Mouse (Mus musculus): ENCODE measurements around the gene Slc1a7.

Gene Slc1a7

DNA sequence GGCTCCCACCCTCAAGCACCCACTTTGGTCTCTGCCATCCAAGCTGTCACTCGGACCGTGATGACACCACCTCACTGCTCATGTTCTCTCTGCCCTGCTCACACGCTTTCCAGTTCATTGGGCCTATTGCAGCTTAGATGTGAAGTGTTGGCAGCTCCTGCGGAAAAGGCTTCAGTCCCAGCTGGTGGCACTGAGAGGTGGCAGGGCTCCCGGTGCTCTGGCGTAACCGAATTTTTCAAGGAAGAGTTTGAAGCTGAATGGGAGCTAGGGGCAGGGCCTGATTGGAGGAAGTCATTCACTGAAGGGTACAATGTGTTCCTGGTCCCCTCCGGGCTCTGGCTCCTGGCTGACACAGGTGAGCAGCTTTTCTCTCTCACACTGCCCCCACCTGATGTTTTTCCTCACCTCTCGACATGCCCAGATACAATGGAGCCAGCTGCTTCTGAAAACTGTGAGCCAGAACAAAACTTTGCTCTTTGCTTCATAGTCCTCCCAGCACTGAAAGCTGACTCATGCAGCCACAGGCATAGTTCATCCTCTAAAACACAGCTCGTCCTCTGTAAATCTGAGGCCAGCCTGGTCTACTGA lies 83.6 kb downstream of the Slc1a7 start:
- peak; percentile 38 for DNase-seq (ENCODE audit: low read depth, low spot score)

DNA sequence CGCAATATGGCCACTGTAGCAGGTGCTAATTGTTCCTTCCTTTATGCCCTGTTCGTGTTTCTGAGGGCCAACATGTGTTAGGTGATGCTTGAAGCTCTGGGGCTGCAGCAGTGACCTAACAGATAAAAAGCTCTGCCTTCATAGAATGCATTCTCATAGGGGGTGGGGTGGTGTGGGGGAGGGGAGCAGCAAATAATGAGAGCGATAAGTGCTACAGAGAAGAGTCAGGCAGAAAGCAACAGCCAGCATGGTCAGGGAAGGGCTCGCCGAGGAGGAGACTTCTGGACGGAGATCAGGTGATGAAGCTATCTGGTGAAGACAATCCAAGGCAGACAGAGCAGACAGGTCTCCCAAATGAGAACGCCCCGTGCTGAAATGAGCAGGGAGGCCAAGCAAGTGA lies 84.5 kb downstream of the Slc1a7 start:
- DNase-seq (ENCODE audit: low read depth, low spot score): no peak

DNA sequence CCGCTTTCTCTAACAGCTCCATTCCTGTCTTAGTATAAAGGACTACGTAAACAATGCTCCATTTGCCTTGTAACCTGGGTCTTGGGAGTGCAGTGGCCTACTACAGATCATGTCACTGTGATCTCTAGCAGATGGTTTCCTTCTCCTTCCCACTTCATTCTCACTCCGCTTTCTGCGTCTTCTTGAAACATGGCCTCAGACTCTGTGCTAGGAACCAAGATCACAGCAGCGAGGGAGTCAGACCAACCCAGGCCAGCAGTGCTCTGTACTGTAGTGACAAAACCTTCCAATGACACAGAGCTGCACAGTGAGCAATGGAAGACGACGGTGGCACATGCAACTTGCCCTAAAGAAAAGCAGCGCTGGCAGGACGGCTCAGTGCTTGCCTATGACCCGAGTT lies 87.7 kb downstream of the Slc1a7 start:
- no peak for DNase-seq (ENCODE audit: low read depth, low spot score)

DNA sequence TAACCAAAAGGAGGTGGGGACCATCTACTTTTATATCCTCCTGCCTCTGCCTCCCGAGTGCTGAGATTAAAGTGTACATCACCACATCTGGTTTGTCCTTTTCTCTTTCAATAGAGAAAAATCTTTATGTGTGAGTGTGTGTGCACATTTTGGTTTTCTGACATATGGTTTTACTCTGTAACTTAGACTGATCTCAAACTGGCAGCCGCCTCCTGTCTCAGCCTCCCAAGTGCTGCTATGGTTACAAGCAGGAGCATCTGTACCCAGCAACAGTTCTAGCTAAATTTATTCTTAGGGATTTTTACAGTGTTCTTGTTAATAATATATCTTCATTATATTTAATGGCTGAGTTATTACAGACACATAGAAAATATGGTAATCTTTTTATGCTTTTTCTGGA lies 89.1 kb downstream of the Slc1a7 start:
- DNase-seq (ENCODE audit: low read depth, low spot score): peak; percentile 57

DNA sequence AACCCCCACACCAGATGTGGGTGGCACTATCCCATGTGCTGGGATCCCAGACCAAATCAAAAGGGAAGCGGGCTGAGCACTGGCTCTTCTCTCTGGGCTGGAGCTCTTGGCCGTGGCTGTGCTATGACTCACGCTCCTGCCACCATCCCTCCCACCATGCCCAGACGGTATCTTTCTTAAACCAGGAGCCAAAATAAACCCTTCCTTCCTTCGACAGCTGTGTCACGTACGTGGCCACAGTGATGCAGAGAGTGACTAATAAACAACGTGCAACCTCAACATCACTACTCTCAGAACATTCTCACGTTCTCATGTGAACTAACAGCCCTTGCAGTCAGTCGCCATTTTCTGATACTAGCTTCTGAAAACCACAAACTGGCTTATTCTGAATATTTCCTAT lies 90.0 kb downstream of the Slc1a7 start:
- peak; percentile 74 for DNase-seq (ENCODE audit: low read depth, low spot score)

DNA sequence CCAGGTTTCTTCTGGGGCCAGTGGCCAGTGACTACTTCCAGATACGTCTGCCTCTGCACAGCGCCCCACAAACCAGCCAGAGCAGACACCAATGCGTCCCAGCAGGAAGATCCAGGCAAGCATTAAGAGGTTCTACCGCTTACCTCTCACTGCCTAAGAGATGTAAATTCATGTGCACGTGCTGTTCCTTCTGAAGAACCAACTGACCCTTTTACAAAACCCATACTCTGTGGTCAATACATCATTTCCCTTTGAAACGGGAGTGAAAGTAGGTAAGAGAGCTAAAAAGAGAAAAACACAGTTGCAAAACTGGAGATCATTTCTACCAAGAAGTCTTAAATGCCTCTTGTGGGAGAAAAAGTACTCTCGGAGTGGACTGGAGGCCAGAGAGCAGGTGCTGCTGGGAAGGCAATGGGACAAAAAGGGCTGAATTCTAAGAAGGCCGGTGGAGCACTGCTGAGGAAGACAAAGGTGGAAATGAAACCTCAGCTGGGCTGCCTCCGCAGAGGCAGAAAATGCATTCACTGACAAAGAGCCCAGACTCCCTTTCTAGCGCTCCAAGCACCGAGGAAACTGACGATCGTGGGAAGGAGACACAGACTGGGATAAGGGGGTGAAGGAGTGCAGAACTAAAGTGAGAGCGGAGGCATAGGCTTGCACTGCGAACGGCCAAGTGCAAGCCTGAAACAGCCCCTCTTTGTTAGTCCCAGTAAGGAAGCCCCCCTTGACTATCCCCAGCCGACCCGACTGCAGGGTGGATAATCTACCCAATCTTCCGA lies 91.7 kb downstream of the Slc1a7 start:
- peak; percentile 58 for DNase-seq (ENCODE audit: low read depth, low spot score)

DNA sequence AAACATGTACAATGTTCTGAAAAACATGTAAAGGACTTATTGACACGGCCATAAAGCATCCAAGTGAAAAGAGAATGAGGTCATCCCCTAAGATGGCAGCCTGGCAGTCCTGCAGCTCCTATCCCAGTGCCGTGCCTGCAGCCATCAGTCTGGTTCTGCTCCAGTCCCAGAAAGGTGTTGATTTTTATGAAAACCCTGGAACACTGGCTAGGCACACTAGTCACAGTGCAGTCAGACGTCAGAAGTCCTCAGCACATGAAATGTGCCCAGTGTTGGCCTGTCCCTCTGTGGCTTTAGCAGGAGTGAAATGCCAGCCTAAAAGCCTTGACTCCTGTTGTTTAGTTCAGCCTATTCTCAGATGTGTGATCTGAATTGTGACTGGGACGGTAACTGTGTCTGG lies 92.6 kb downstream of the Slc1a7 start:
- DNase-seq (ENCODE audit: low read depth, low spot score): no peak

DNA sequence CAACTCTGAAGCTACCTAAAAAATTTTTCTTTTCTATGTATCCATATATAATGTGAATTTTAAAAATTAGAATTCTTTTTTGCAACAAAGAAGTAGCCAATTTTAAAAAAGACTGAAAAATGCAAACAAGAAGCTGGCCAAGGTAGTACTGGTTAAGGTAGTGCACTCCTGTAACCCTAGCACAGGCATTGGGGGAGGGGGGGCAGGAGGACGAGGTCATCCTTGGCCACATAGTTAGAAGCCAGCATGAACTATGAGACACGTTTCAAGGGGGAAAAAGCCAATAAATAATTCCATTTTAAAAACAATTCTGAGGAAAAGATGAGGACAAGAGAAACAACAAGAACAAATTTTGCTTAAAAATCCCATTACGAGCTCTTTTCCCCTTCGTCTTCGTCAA lies 94.4 kb downstream of the Slc1a7 start:
- DNase-seq (ENCODE audit: low read depth, low spot score): no peak
